Mouse (Mus musculus): Measurements from ENCODE around the gene Ttc41.

The Ttc41 gene

DNA sequence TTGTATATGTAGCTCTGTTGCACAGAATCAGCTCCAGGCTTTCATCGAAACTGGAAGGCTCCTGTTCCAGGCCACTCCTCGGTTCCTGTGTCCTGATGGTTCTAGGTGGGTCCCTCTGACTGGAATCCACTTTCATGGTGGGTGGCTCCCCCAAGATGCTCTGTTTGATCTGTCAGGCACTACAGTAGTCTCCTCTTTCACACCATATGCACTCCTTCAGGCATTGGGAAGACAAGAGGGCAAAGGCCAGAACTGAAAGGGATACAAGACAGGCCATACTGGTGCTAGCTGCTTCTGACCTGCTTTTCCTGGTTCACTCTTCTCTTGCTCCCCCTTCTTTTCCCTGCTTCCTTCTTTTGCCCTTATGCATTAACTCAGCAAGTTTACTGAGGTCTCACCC is 37.3 kb downstream of the Ttc41 start:
- in situ Hi-C loops (cut with MboI, MseI) = no loop called here

DNA sequence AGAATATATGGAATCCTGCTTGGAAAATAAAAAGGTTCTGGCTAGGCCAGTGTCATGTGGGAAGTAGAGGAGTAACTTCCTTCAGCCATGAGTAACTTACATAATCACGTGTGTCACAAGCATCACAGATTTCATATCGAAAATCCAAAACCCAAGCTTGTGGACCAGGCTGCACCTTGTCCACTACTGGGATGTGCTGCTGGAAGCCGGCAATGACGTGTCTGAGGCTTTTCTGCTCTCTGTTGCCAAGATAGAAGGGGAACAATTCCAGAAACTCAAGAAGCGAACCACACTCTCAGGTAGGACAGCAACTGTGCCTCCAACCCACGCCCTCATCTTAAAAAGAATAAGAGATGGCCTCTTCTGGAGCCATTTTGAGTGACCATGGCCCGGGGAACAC is 38.7 kb downstream of the Ttc41 start:
- in situ Hi-C loops (cut with MboI, MseI) = no loop called here

GRCm38 (mm10) chr10:86755816-86756502 is 50.3 kb downstream of the Ttc41 start:
- in situ Hi-C loops (cut with MboI, MseI) = no loop called here

DNA sequence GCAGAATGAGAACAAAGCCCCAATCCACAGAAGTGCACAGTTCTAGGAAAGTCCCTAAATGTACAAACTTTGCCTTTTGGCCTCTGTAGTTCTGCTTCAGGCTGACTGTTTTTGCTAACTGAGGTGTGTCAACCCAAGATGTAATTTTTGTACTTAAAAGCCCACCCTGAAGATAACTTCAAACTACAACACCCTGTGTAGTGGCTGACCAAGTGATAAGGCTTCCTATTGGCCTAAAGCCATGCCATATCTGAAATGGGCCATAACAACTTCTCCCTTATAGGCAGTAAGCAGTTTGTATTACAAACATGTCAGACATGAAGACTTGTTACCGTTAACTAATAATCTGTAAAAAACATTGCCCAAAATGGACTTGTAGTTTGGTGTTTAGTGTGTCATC is 52.1 kb downstream of the Ttc41 start:
- in situ Hi-C loops (cut with MboI, MseI) = no loop called here

DNA sequence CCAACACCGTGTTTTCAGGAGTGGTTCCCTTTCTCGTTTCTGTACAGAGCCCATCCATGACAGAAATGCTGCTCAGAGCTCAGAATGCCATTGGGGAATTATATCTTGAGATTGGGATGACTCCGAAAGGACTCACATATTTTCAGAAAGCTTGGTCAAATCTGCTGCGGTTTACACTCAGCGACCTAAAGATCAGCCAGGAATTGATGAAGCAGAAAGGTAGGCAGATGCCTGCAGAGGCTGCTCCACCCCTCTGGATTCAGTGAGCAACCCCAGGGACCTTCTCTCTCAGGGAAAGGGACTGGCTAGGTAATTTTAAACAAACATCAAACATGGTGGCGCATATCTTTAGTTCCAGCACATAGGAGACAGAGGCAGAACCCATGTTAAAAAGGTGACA is 52.6 kb downstream of the Ttc41 start:
- in situ Hi-C loops (cut with MboI, MseI) = no loop called here

- in situ Hi-C loops (cut with MboI, MseI) = no loop called here
These were observed 55.6 kb downstream of the Ttc41 start for GRCm38 (mm10) chr10:86761236-86761635.

DNA sequence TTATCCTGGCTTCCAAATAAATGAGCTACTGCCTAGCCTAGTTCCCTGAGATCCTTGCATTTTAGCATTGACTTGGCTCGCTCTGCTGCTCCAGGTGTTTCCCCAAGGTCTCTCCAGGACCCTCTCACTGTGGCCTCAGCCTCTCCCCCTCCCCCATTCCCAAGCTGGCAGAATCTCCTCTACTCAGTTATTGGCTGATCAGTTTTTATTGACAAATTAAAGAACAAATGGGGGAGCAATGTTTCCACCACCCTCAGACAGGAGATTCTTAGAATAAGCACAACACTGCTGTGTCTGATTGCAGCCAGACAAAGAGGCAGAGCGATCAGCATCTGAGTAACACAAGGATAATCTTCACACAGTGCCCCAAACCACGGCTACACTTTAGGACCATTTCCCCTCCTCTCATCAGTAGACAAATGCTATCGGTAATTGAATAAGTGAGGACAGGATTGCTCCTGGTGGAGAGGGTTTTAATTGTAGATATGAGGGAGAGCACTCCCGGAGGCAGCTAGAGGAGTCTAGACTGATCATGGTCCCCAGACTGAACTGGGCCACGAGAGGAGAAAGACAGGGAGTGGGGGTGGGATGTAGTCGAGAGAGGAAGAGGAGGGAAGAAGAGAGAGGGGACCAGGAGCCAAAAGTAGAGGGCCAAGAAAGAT is 56.2 kb downstream of the Ttc41 start:
- in situ Hi-C loops (cut with MboI, MseI) = no loop called here

- in situ Hi-C loops (cut with MboI, MseI) = no loop called here
These were observed 56.7 kb downstream of the Ttc41 start for GRCm38 (mm10) chr10:86762384-86762730.

DNA sequence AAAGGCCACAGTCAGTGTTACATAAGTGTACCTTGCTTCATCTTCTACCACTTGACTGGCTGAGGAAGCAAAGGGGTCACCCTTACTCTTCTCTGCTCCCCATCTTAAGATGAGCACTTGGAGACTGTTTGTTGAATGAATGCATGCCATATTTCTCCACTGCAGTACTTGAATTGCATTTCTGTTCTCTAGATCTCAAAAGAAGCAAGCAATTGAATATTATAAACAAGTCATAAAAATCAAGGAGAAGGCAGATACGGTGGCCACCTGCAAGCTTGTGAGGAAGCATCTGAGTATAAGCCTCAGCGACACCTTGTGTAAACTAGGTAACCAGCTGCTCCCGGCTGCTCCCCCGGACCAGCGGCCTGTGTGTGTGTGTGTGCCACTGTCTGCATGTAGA is 58.1 kb downstream of the Ttc41 start, which contains the start of gene Gm49358:
Gene Gm49358, plus strand, starts transcription at position 301 of the 400 bp plus-strand sequence.
- in situ Hi-C loops (cut with MboI, MseI) = no loop called here

GRCm38 (mm10) chr10:86765344-86765966 is 59.8 kb downstream of the Ttc41 start:
- in situ Hi-C loops (cut with MboI, MseI) = no loop called here

DNA sequence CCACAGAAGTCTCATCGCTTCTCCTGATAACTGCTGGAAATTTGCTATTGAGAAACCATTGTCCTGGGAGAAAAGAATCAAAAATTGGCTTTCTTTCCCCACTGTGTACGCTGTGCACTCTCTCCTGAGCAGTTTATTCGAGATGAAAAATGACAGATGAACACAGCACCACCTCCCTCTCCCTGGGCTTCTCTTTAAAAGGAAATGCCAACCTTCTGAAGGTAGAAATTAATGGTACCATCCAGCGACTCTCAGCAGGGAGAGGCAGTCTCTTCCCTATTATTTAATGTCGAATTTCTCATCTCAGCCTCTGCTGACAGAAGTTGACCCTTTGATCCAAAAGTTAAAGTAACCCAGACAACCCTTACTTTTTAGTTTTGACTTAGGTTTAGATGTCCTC is 63.6 kb downstream of the Ttc41 start:
- in situ Hi-C loops (cut with MboI, MseI) = no loop called here

- in situ Hi-C loops (cut with MboI, MseI) = loop anchor here in 1 of 2 experiments (5.0 to 10.0 kb wide), 2 partner anchors 42 to 1855 kb away; partner anchors contain the start of gene Ric8b
These were observed 64.2 kb downstream of the Ttc41 start for GRCm38 (mm10) chr10:86769797-86770196.

DNA sequence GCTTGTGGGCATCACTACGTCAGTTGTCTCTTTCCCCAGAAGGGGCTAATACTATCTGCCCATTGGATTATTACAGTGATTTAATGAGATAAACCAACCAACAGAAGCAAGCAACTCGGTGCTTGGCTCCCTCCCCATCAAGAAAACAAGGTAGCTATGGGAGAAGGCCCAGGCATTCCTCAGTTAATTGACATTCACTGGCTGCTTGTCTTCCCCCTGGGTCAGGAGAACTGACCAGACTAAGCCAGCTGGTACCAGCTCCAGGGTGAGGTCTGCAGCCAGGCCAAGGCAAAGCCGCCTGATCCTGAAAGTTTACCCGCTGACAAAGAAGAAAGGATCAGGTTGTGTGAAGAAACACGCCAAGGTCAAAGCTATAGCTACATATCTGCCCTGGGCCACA is 66.1 kb downstream of the Ttc41 start:
- in situ Hi-C loops (cut with MboI, MseI) = loop anchor here in 1 of 2 experiments (5.0 to 10.0 kb wide), 2 partner anchors 44 to 1857 kb away; partner anchors contain the start of gene Ric8b

DNA sequence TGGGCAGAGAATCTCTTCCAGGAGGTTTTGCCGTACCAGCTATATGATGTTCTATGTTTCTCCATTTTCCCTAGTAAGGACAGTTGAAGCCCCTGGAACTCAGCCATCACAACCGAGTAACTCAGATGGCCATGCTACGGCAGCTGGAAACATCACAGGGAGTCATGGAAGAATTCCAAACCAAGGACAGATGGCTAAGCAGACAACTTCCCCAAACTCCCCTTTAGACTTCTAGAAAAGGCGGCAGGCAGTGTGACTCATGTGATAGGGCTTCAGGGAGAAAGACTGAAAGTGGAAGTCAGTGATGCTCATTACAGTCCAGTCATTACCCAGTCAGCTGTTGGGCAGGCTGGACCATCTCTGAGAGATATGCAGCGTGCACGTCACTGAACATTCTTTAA is 66.6 kb downstream of the Ttc41 start:
- in situ Hi-C loops (cut with MboI, MseI) = loop anchor here in 1 of 2 experiments (5.0 to 10.0 kb wide), 2 partner anchors 45 to 1857 kb away; partner anchors contain the start of gene Ric8b

DNA sequence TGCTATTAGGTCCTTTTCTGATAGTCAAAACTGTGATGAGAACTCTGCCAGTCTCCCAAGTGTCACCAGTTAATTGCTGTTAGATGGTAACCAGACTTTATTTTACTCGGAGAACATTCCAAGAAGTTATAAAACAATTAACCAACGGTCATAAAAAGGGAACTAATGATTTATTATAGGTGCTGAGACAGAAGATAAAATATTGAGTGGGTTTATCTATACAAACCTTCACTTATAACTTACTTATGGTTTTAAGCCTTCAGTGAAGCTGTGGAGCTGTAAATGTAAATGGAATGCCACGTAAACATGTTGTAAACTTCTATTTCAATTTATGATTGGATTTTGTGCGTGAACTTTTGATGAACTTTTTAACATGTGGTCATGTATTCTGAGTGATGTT is 67.7 kb downstream of the Ttc41 start:
- in situ Hi-C loops (cut with MboI, MseI) = loop anchor here in 1 of 2 experiments (5.0 to 10.0 kb wide), 2 partner anchors 46 to 1859 kb away; partner anchors contain the start of gene Ric8b

- in situ Hi-C loops (cut with MboI, MseI) = loop anchor here (5.0 to 10.0 kb wide), 2 partner anchors 74 to 1861 kb away; partner anchors contain the start of gene Ric8b (in 1 of the 2)
These were observed 70.7 kb downstream of the Ttc41 start for GRCm38 (mm10) chr10:86776281-86776680.

- in situ Hi-C loops (cut with MboI, MseI) = loop anchor here (5.0 to 10.0 kb wide), 2 partner anchors 75 to 1863 kb away; partner anchors contain the start of gene Ric8b (in 1 of the 2)
These were observed 72.2 kb downstream of the Ttc41 start for GRCm38 (mm10) chr10:86777614-86778319.

DNA sequence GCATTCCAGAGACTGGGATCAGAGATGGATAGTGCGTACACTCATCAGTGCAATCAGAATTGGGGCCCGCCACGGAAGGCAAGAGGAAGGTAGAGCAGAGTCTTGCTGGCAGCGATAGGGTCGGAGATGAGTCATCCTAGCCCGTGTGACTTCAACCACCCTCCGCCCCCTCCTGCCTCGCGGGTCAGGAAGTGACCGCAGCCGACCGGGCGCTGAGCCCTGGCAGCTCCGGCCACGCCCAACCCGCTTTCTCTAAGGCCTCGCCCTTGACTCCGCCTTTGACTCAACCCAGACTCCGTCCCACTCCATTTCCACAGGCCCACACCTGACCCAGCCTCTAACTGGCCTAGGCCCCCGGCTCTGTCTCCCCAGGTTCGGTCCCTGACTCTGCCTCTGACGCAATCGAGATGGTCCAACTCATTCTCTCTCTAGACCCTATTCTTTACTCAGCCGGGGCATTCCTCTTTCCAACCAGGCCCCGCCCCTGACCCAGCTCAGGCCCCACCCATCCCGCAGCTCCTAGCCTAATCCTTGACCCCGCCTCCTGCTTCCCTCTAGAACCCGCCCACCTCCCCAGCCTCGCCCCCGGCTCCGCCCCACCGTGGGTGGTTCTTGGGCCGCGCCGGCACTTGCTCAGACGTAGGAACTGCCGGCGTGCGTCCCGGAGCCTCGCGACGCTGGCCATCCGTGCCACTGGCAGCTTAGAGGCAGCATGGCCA is 72.9 kb downstream of the Ttc41 start, which contains the start of gene Nt5dc3:
Gene Nt5dc3, plus strand, starts transcription at position 608 of the 719 bp plus-strand sequence.
- in situ Hi-C loops (cut with MboI, MseI) = loop anchor here (5.0 to 10.0 kb wide), 2 partner anchors 76 to 1864 kb away; partner anchors contain the start of gene Ric8b (in 1 of the 2)

DNA sequence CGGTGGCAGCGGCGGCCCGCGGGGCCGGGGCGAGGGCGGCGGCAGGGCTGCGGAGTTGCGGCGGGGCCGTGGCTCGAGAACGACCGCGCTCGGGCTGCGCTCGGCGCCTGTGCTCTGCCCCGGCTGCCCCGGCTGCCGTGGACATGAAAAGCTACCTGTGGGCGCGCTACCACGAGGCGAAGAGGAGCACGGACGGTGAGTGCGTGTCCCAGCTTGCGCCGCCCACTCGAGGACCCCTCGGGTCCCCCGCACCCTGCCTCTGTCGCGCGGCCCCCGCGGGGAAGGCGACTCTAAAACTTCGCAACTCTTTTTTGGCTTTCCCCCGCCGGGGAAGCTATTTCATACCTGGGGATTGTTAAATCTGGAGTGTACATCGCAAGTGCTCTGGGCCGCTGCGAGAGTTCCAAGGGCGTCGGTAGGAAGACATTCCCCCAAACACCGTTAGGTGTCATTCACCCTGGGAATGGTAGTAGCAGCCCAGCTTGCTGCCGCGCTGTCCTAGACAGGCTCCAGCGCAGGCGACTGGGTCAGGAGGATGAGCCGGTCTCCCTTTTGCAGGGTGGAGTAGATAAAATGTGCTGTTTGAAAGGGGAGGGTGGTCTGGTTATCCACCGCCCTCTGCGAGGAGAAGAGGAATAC is 73.6 kb downstream of the Ttc41 start:
- in situ Hi-C loops (cut with MboI, MseI) = loop anchor here (5.0 to 10.0 kb wide), 2 partner anchors 77 to 1864 kb away; partner anchors contain the start of gene Ric8b (in 1 of the 2)
